Mouse (Mus musculus) limb, embryonic 12.5 days (tissue): ENCODE results near the gene Stxbp5. TPM values are rescaled to one million over a fixed set of nuclear protein-coding genes. Genes with fewer than 3 reads are reported as not detected.

Experiments
- ATAC-seq: fragments of 200-750 bp; cut with Nextera tagmentation; 2 replicates; pipeline ENCODE4 v1.8.0; 2017; ENCODE audit warnings: low read depth, moderate TSS enrichment; ENCODE audit not compliant: insufficient number of reproducible peaks, insufficient read depth, low FRiP score, low TSS enrichment
- H3K27ac ChIP-seq: fragments of 300-500 bp; sonication (generic); 2 replicates; pipeline ENCODE4 v1.5.1; 2016; ENCODE audit warnings: mild to moderate bottlenecking, moderate library complexity
- H3K27me3 ChIP-seq: fragments of 300-500 bp; sonication (generic); 2 replicates; pipeline ENCODE4 v1.6.1; 2016; ENCODE audit warnings: mild to moderate bottlenecking, moderate library complexity
- H3K36me3 ChIP-seq: fragments of 300-500 bp; sonication (generic); 2 replicates; pipeline ENCODE4 v1.6.1; 2016; ENCODE audit warnings: mild to moderate bottlenecking, moderate library complexity
- H3K4me1 ChIP-seq: fragments of 300-500 bp; sonication (generic); replicated peaks from 2 replicates; pipeline ENCODE4 v1.6.1; 2016
- H3K4me2 ChIP-seq: fragments of 300-500 bp; sonication (generic); 2 replicates; pipeline ENCODE4 v1.6.1; 2016; ENCODE audit warnings: mild to moderate bottlenecking, moderate library complexity
- H3K4me3 ChIP-seq: fragments of 300-500 bp; sonication (generic); replicated peaks from 2 replicates; pipeline ENCODE4 v1.5.1; 2016; ENCODE audit warnings: mild to moderate bottlenecking
- H3K9ac ChIP-seq: fragments of 300-500 bp; sonication (generic); replicated peaks from 2 replicates; pipeline ENCODE4 v1.6.1; 2016; ENCODE audit warnings: mild to moderate bottlenecking, moderate library complexity
- H3K9me3 ChIP-seq: fragments of 300-500 bp; sonication (generic); 2 replicates; pipeline ENCODE4 v1.6.1; 2016; ENCODE audit warnings: mild to moderate bottlenecking, moderate library complexity
- WGBS: fragments of 180-500 bp; shearing (Covaris S2); methylation state at CpG from one replicate; pipeline ENCODE4 v1.1.7; 2016; 5-methylcytosine and 5-hydroxymethylcytosine counted together
- polyA plus RNA-seq: library from polyadenylated mRNA; unstranded; fragments of >200 nt; fragmentation: Nextera tagmentation; extraction: Ambion mirVana; gene quantifications from 2 replicates; pipeline ENCODE4 v1.2.1, GENCODE M21; 2016

Stxbp5 gene
- polyA plus RNA-seq, 1 experiment from 2014 or later = 7.3 TPM

- 82% methylated on average over 9 of the region's 9 CpGs for WGBS
- Histone ChIP-seq H3K9ac (no peak overlapping the region), H3K36me3 (peaks cover 8% of the 10 kb centered on the region; the same call in 1 of the 2 replicates), H3K27ac (no peak overlapping the region), H3K4me3 (no peak overlapping the region), H3K9me3 (peaks cover 13% of the 10 kb centered on the region; the same call in 1 of the 2 replicates), H3K27me3 (no peaks in the 10 kb centered on the region), H3K4me1 (no peaks in the 10 kb centered on the region; the same call in 1 of the 2 replicates), H3K4me2 (no peak overlapping the region)
- no peak for ATAC-seq
These were observed 44.1 kb downstream of the Stxbp5 start for GRCm38 (mm10) chr10:9856792-9857191.

GRCm38 (mm10) chr10:9846408-9846807, 54.5 kb downstream of the Stxbp5 start:
- H3K9me3 ChIP-seq = 0 out of 2 replicates have a peak, but pooled peaks cover 4% of the 10 kb centered on the region
- no peak overlapping the region for H3K4me2 ChIP-seq
- no peak overlapping the region for H3K27ac ChIP-seq
- H3K9ac ChIP-seq = no peak overlapping the region
- no peaks in the 10 kb centered on the region for H3K4me1 ChIP-seq
- ATAC-seq = no peak
- H3K27me3 ChIP-seq = no peaks in the 10 kb centered on the region
- 89% methylated on average over 4 of the region's 4 CpGs for WGBS
- H3K4me3 ChIP-seq = no peak overlapping the region
- H3K36me3 ChIP-seq = peaks cover 8% of the 10 kb centered on the region; the same call in 1 of the 2 replicates

- H3K9me3 ChIP-seq = no peaks in the 10 kb centered on the region
- no peak for ATAC-seq
- no peak overlapping the region for H3K27ac ChIP-seq
- H3K4me3 ChIP-seq = no peak overlapping the region
- no peak overlapping the region for H3K9ac ChIP-seq
- H3K4me1 ChIP-seq = no peaks in the 10 kb centered on the region
- no peak overlapping the region for H3K4me2 ChIP-seq
- 81% methylated on average over 7 of the region's 7 CpGs for WGBS
- peaks cover 7% of the 10 kb centered on the region for H3K36me3 ChIP-seq
- no peaks in the 10 kb centered on the region for H3K27me3 ChIP-seq
These were observed 61.5 kb downstream of the Stxbp5 start for GRCm38 (mm10) chr10:9839408-9839807.

GRCm38 (mm10) chr10:9834986-9835385, 65.9 kb downstream of the Stxbp5 start:
- no peak overlapping the region for H3K4me3 ChIP-seq
- no peaks in the 10 kb centered on the region for H3K4me1 ChIP-seq
- no peak for ATAC-seq
- H3K9ac ChIP-seq = no peak overlapping the region
- no peaks in the 10 kb centered on the region for H3K9me3 ChIP-seq
- no peaks in the 10 kb centered on the region for H3K27me3 ChIP-seq
- no peak overlapping the region for H3K4me2 ChIP-seq
- peaks cover 10% of the 10 kb centered on the region for H3K36me3 ChIP-seq
- 88% methylated on average over 4 of the region's 4 CpGs for WGBS
- H3K27ac ChIP-seq = no peak overlapping the region

- H3K9ac ChIP-seq = no peak overlapping the region
- H3K27ac ChIP-seq = no peak overlapping the region
- 69% methylated on average over 4 of the region's 4 CpGs for WGBS
- no peaks in the 10 kb centered on the region for H3K27me3 ChIP-seq
- no peaks in the 10 kb centered on the region for H3K4me1 ChIP-seq
- H3K4me3 ChIP-seq = no peak overlapping the region
- peaks cover 10% of the 10 kb centered on the region for H3K36me3 ChIP-seq
- H3K9me3 ChIP-seq = no peaks in the 10 kb centered on the region
- H3K4me2 ChIP-seq = no peak overlapping the region
- no peak for ATAC-seq
These were observed 67.9 kb downstream of the Stxbp5 start for GRCm38 (mm10) chr10:9832937-9833336.

- H3K27ac ChIP-seq = no peak overlapping the region
- 87% methylated on average over 3 of the region's 3 CpGs for WGBS
- H3K4me2 ChIP-seq = no peak overlapping the region
- no peak for ATAC-seq
- no peaks in the 10 kb centered on the region for H3K27me3 ChIP-seq
- no peaks in the 10 kb centered on the region for H3K9me3 ChIP-seq
- no peak overlapping the region for H3K4me3 ChIP-seq
- H3K36me3 ChIP-seq = peaks cover 7% of the 10 kb centered on the region
- H3K9ac ChIP-seq = no peak overlapping the region
- H3K4me1 ChIP-seq = no peaks in the 10 kb centered on the region
These were observed 71.1 kb downstream of the Stxbp5 start for GRCm38 (mm10) chr10:9829744-9830143.

GRCm38 (mm10) chr10:9821299-9821698, 79.6 kb downstream of the Stxbp5 start:
- no peak for ATAC-seq
- Histone ChIP-seq H3K36me3 (no peaks in the 10 kb centered on the region), H3K9ac (no peak overlapping the region), H3K4me2 (no peak overlapping the region), H3K27ac (no peak overlapping the region), H3K4me3 (no peak overlapping the region), H3K4me1 (no peaks in the 10 kb centered on the region), H3K9me3 (no peaks in the 10 kb centered on the region), H3K27me3 (no peaks in the 10 kb centered on the region)
- WGBS = 74% methylated on average over 6 of the region's 6 CpGs

- H3K36me3 ChIP-seq = no peaks in the 10 kb centered on the region
- no peak overlapping the region for H3K4me2 ChIP-seq
- no peaks in the 10 kb centered on the region for H3K9me3 ChIP-seq
- WGBS = 91% methylated on average over 7 of the region's 7 CpGs
- no peak for ATAC-seq
- no peaks in the 10 kb centered on the region for H3K4me1 ChIP-seq
- H3K27ac ChIP-seq = no peak overlapping the region
- H3K4me3 ChIP-seq = no peak overlapping the region
- H3K9ac ChIP-seq = no peak overlapping the region
- H3K27me3 ChIP-seq = no peaks in the 10 kb centered on the region
These were observed 82.3 kb downstream of the Stxbp5 start for GRCm38 (mm10) chr10:9818574-9818973.

- Histone ChIP-seq H3K9me3 (no peaks in the 10 kb centered on the region), H3K9ac (no peak overlapping the region), H3K27ac (no peak overlapping the region), H3K27me3 (no peaks in the 10 kb centered on the region), H3K4me1 (no peaks in the 10 kb centered on the region), H3K36me3 (no peaks in the 10 kb centered on the region), H3K4me2 (no peak overlapping the region), H3K4me3 (no peak overlapping the region)
- WGBS = 83% methylated on average over 4 of the region's 4 CpGs
- no peak for ATAC-seq
These were observed 87.0 kb downstream of the Stxbp5 start for GRCm38 (mm10) chr10:9813926-9814325.

GRCm38 (mm10) chr10:9807596-9807995, 93.3 kb downstream of the Stxbp5 start:
- no peak overlapping the region for H3K9ac ChIP-seq
- WGBS = 85% methylated on average over 2 of the region's 2 CpGs
- ATAC-seq = no peak
- 0 out of 2 replicates have a peak, but pooled peaks cover 3% of the 10 kb centered on the region for H3K36me3 ChIP-seq
- no peak overlapping the region for H3K4me2 ChIP-seq
- H3K27ac ChIP-seq = no peak overlapping the region
- H3K27me3 ChIP-seq = no peaks in the 10 kb centered on the region
- H3K9me3 ChIP-seq = no peaks in the 10 kb centered on the region
- H3K4me3 ChIP-seq = no peak overlapping the region
- no peaks in the 10 kb centered on the region for H3K4me1 ChIP-seq

- H3K9ac ChIP-seq = no peak overlapping the region
- no peak overlapping the region for H3K27ac ChIP-seq
- 0 out of 2 replicates have a peak, but pooled peaks cover 3% of the 10 kb centered on the region for H3K36me3 ChIP-seq
- H3K4me1 ChIP-seq = no peaks in the 10 kb centered on the region
- no peaks in the 10 kb centered on the region for H3K9me3 ChIP-seq
- no peak overlapping the region for H3K4me3 ChIP-seq
- ATAC-seq = no peak
- no peaks in the 10 kb centered on the region for H3K27me3 ChIP-seq
- no peak overlapping the region for H3K4me2 ChIP-seq
- 64% methylated on average over 3 of the region's 3 CpGs for WGBS
These were observed 95.5 kb downstream of the Stxbp5 start for GRCm38 (mm10) chr10:9805341-9805740.

- H3K27me3 ChIP-seq = no peaks in the 10 kb centered on the region
- no peak overlapping the region for H3K27ac ChIP-seq
- no peak overlapping the region for H3K9ac ChIP-seq
- no peaks in the 10 kb centered on the region for H3K9me3 ChIP-seq
- no peak for ATAC-seq
- peaks cover under 1% of the 10 kb centered on the region; the same call in 1 of the 2 replicates for H3K36me3 ChIP-seq
- 68% methylated on average over 2 of the region's 2 CpGs for WGBS
- H3K4me2 ChIP-seq = no peak overlapping the region
- no peak overlapping the region for H3K4me3 ChIP-seq
- no peaks in the 10 kb centered on the region for H3K4me1 ChIP-seq
These were observed 97.8 kb downstream of the Stxbp5 start for GRCm38 (mm10) chr10:9803126-9803525.
